ENCODE assay signal across 28 mouse cellular contexts in genomic region chr13:86180496-86180895, GRCm38 (mm10).
DNase-seq lines count a peak whose midpoint lies in the region; ATAC-seq and TF ChIP-seq lines count a peak whose summit lies in the region.
"Had no signal": no experiment of that assay in that cellular context is flagged by ENCODE, and none has a peak within 500 bp of the region (broad histone marks: within the 10 kb centered on the region; RNA-seq: fewer than 3 reads in every experiment).

No protein-coding gene starts in this region.

- TF ChIP-seq CTCF in midbrain, postnatal 0 days (IDR thresholded peaks at IDR 0.05): no peak
- TF ChIP-seq CTCF in brain, embryonic 14.5 days (IDR thresholded peaks at IDR 0.05; ENCODE audit: borderline replicate concordance, extremely low read depth, insufficient read depth, insufficient read length): no peak

- WGBS in midbrain, postnatal 0 days: 46% methylated on average over 2 of the region's 2 CpGs
- 36% methylated on average over 2 of the region's 2 CpGs for WGBS in midbrain, embryonic 16.5 days
- 39% methylated on average over 2 of the region's 2 CpGs for WGBS in hindbrain, embryonic 12.5 days

- no peaks in the 10 kb centered on the region for H3K4me1 ChIP-seq in midbrain, postnatal 0 days (ENCODE audit: insufficient read depth, low read length)
- H3K4me1 ChIP-seq in midbrain, embryonic 16.5 days (ENCODE audit: control insufficient read depth, insufficient read depth, low read length): no peaks in the 10 kb centered on the region
- no peaks in the 10 kb centered on the region; a peak in 1 of 4 replicates for H3K4me1 ChIP-seq in ES-E14 (ENCODE audit: control insufficient read depth in 2 of 2, insufficient read depth in 2 of 2, low read length in 2 of 2, poor library complexity in 1 of 2)
- no peaks in the 10 kb centered on the region for H3K4me1 ChIP-seq in hindbrain, embryonic 12.5 days
- H3K4me1 ChIP-seq: embryonic facial prominence, embryonic 13.5 days; embryonic facial prominence, embryonic 15.5 days; forebrain, embryonic 10.5 days; forebrain, embryonic 12.5 days had no signal

- DNase-seq in midbrain, postnatal 0 days (ENCODE audit: low spot score): peak; percentile 0
- DNase-seq in ES-E14 (ENCODE audit: low read depth, low spot score) (peak; percentile 36), WW6 (ENCODE audit: low read depth, low spot score) (peak; percentile 18)
- peak; percentile 6 for DNase-seq in brain, embryonic 14.5 days (ENCODE audit: low read depth)
- no peak for DNase-seq in cerebellum, postnatal 4 days (ENCODE audit: low spot score in 2 of 2)
- DNase-seq in cerebellum, adult 9-11 months: no peak
- DNase-seq: adrenal gland, adult 8-10 months; adrenal gland, postnatal 14 days; adrenal gland, postnatal 36 days; B cell, adult 2 months; cerebellum, adult 11 months; cerebellum, adult 18-20 months; cerebellum, adult 8-10 months; cerebellum, postnatal 14 days; cerebellum, postnatal 36 days; gastrocnemius, adult 2 months had no signal

- no peak for ATAC-seq in midbrain, postnatal 0 days (ENCODE audit: low FRiP score)
- ATAC-seq in midbrain, embryonic 16.5 days: no peak
- ATAC-seq in hindbrain, embryonic 12.5 days (ENCODE audit: low FRiP score): no peak
- ATAC-seq: activated CD4-positive, CD25-positive, alpha-beta regulatory T cell, adult 4 months; CD4-positive, CD25-positive, alpha-beta regulatory T cell, adult 4 months; forebrain, embryonic 14.5 days; forebrain, embryonic 16.5 days had no signal

- H3K4me3 ChIP-seq in midbrain, postnatal 0 days (ENCODE audit: low read depth, low read length): no peak overlapping the region
- H3K4me3 ChIP-seq in midbrain, embryonic 16.5 days (ENCODE audit: low read depth, low read length): no peak overlapping the region
- H3K4me3 ChIP-seq in ES-E14 (ENCODE audit: insufficient read depth in 1 of 2, low read depth in 1 of 2, low read length in 2 of 2, poor library complexity in 1 of 2, severe bottlenecking in 1 of 2): no peak overlapping the region
- no peak overlapping the region for H3K4me3 ChIP-seq in hindbrain, embryonic 12.5 days
- H3K4me3 ChIP-seq: embryonic facial prominence, embryonic 13.5 days; embryonic facial prominence, embryonic 15.5 days; erythroblast, embryonic 14.5 days; forebrain, embryonic 10.5 days; forebrain, embryonic 12.5 days; gastrocnemius, adult 2 months had no signal

- in situ Hi-C loops in ES-E14 (cut with MboI; ENCODE audit: low sequenced_read_pairs in 2 of 2, unreplicated experiment in 2 of 2): no loop called here

- H3K27ac ChIP-seq in midbrain, postnatal 0 days (ENCODE audit: low read depth, low read length): no peak overlapping the region
- H3K27ac ChIP-seq in midbrain, embryonic 16.5 days (ENCODE audit: low read length): no peak overlapping the region
- H3K27ac ChIP-seq in ES-E14 (ENCODE audit: insufficient read depth, low read depth, low read length, poor library complexity, severe bottlenecking): no peak overlapping the region
- no peak overlapping the region for H3K27ac ChIP-seq in hindbrain, embryonic 12.5 days
- H3K27ac ChIP-seq: embryonic facial prominence, embryonic 13.5 days; embryonic facial prominence, embryonic 15.5 days; forebrain, embryonic 10.5 days; forebrain, embryonic 12.5 days; gastrocnemius, adult 2 months had no signal

- no peaks in the 10 kb centered on the region for H3K9me3 ChIP-seq in midbrain, postnatal 0 days (ENCODE audit: low read length)
- H3K9me3 ChIP-seq in midbrain, embryonic 16.5 days (replicated peaks; ENCODE audit: control insufficient read depth, low read length, poor library complexity, severe bottlenecking): no peaks in the 10 kb centered on the region
- no peaks in the 10 kb centered on the region for H3K9me3 ChIP-seq in ES-E14 (ENCODE audit: control insufficient read depth, insufficient read depth, low read depth, low read length)
- H3K9me3 ChIP-seq in hindbrain, embryonic 12.5 days (replicated peaks): no peaks in the 10 kb centered on the region
- H3K9me3 ChIP-seq: embryonic facial prominence, embryonic 13.5 days; embryonic facial prominence, embryonic 15.5 days; forebrain, embryonic 10.5 days; forebrain, embryonic 12.5 days had no signal

- no peak overlapping the region for H3K9ac ChIP-seq in midbrain, postnatal 0 days (replicated peaks; ENCODE audit: low read length, poor library complexity, severe bottlenecking)
- H3K9ac ChIP-seq in midbrain, embryonic 16.5 days (ENCODE audit: low read depth, low read length): no peak overlapping the region
- H3K9ac ChIP-seq in ES-E14 (ENCODE audit: insufficient read depth, low read depth, low read length, poor library complexity, severe bottlenecking): no peak overlapping the region
- H3K9ac ChIP-seq in hindbrain, embryonic 12.5 days: no peak overlapping the region
- H3K9ac ChIP-seq: embryonic facial prominence, embryonic 13.5 days; embryonic facial prominence, embryonic 15.5 days; forebrain, embryonic 12.5 days had no signal

- H3K27me3 ChIP-seq in midbrain, postnatal 0 days (ENCODE audit: insufficient read depth, low read length): no peaks in the 10 kb centered on the region
- H3K27me3 ChIP-seq in midbrain, embryonic 16.5 days (ENCODE audit: control insufficient read depth, insufficient read depth, low read depth, low read length): no peaks in the 10 kb centered on the region
- no peaks in the 10 kb centered on the region for H3K27me3 ChIP-seq in hindbrain, embryonic 12.5 days
- H3K27me3 ChIP-seq: CH12.LX; embryonic facial prominence, embryonic 13.5 days; embryonic facial prominence, embryonic 15.5 days; forebrain, embryonic 12.5 days had no signal

- no peaks in the 10 kb centered on the region for H3K36me3 ChIP-seq in midbrain, postnatal 0 days (ENCODE audit: insufficient read depth, low read length)
- no peaks in the 10 kb centered on the region for H3K36me3 ChIP-seq in midbrain, embryonic 16.5 days (ENCODE audit: control insufficient read depth, insufficient read depth, low read length)
- no peaks in the 10 kb centered on the region for H3K36me3 ChIP-seq in ES-E14 (ENCODE audit: control insufficient read depth, insufficient read depth, low read length, poor library complexity, severe bottlenecking)
- H3K36me3 ChIP-seq in hindbrain, embryonic 12.5 days: no peaks in the 10 kb centered on the region
- H3K36me3 ChIP-seq: embryonic facial prominence, embryonic 13.5 days; embryonic facial prominence, embryonic 15.5 days; forebrain, embryonic 10.5 days; forebrain, embryonic 12.5 days had no signal

- no peak for TF ChIP-seq POLR2A in brain, embryonic 14.5 days (IDR thresholded peaks at IDR 0.05; ENCODE audit: borderline replicate concordance, extremely low read depth, insufficient read depth, insufficient read length, poor library complexity, severe bottlenecking)

- H3K4me2 ChIP-seq in midbrain, postnatal 0 days (ENCODE audit: low read depth, low read length, poor library complexity, severe bottlenecking): no peak overlapping the region
- no peak overlapping the region for H3K4me2 ChIP-seq in midbrain, embryonic 16.5 days (ENCODE audit: low read length)
- no peak overlapping the region for H3K4me2 ChIP-seq in hindbrain, embryonic 12.5 days (replicated peaks)
- H3K4me2 ChIP-seq: embryonic facial prominence, embryonic 13.5 days; embryonic facial prominence, embryonic 15.5 days; forebrain, embryonic 12.5 days had no signal

TF ChIP-seq in ES-E14, 5 proteins besides CTCF, POLR2A, EP300 and RAD21:
- no peak for TF ChIP-seq ZC3H11A (IDR thresholded peaks at IDR 0.05; ENCODE audit: borderline replicate concordance, low read depth, low read length)
- peak; percentile 91 for TF ChIP-seq ZNF384 (IDR thresholded peaks at IDR 0.05; ENCODE audit: low read depth, low read length)

Comparison
In these comparisons a context has a peak if more than half of its experiments do, and no peak if none do; other contexts are left out.
1. DNase-seq: peak in midbrain, postnatal 0 days (single experiment), ES-E14 (single experiment), WW6 (single experiment) and brain, embryonic 14.5 days (single experiment); none in cerebellum, postnatal 4 days (0 of 2) and cerebellum, adult 9-11 months (single experiment).